Mouse (Mus musculus) erythroid progenitor cell, adult 5-6 weeks (primary cell): ENCODE results near the gene Hacd4. TPM values are rescaled to one million over a fixed set of nuclear protein-coding genes. Genes with fewer than 3 reads are reported as not detected.

ENCODE experiments used
- ATAC-seq: replicated peaks from 2 replicates; pipeline ENCODE4 v1.8.0; 2016; ENCODE audit warnings: moderate number of reproducible peaks, mild to moderate bottlenecking, moderate TSS enrichment, inconsistent platforms; ENCODE audit not compliant: poor library complexity, low FRiP score, severe bottlenecking
- total RNA-seq, 2 experiments: library from RNA; stranded (forward) in 1 of 2; stranded (reverse) in 1 of 2; fragments of 150-400 nt in 1 of 2; fragments of 186-747, 209-891 nt in 1 of 2; gene quantifications; 2 replicates each; pipeline versions ENCODE4 v1.2.3 to v1.2.4; 2015 to 2017; ENCODE audit warnings: low replicate concordance in 2 of 2

The Hacd4 gene
- total RNA-seq (2015; ENCODE audit: low replicate concordance): 4.2 and 10.1 TPM in 2 replicates
- 3.2 and 4.6 TPM in 2 replicates for total RNA-seq (2017; ENCODE audit: low replicate concordance)

- peak; percentile 72; the same call in 1 of the 2 replicates for ATAC-seq
These were observed at the start of gene Hacd4 for GRCm38 (mm10) chr4:88438326-88438989. Hacd4 (minus strand) TSS chr4:88438928.

GRCm38 (mm10) chr4:88488107-88488506, 49.4 kb upstream of the Hacd4 start:
- ATAC-seq: no peak

GRCm38 (mm10) chr4:88480130-88480529, 41.4 kb upstream of the Hacd4 start:
- no peak for ATAC-seq

GRCm38 (mm10) chr4:88478809-88479186, 40.1 kb upstream of the Hacd4 start:
- ATAC-seq: no peak

GRCm38 (mm10) chr4:88478177-88478808, 39.6 kb upstream of the Hacd4 start:
- no peak for ATAC-seq

- ATAC-seq: no peak
These were observed 37.9 kb upstream of the Hacd4 start for GRCm38 (mm10) chr4:88476511-88477210.

GRCm38 (mm10) chr4:88476084-88476483, 37.4 kb upstream of the Hacd4 start:
- no peak for ATAC-seq

GRCm38 (mm10) chr4:88471528-88471927, 32.8 kb upstream of the Hacd4 start:
- no peak for ATAC-seq

- no peak for ATAC-seq
These were observed 25.8 kb upstream of the Hacd4 start for GRCm38 (mm10) chr4:88464574-88464973.

- ATAC-seq: no peak
These were observed 24.4 kb upstream of the Hacd4 start for GRCm38 (mm10) chr4:88462981-88463646.

- ATAC-seq: no peak
These were observed 23.8 kb upstream of the Hacd4 start for GRCm38 (mm10) chr4:88462501-88462900.

- no peak for ATAC-seq
These were observed 22.6 kb upstream of the Hacd4 start for GRCm38 (mm10) chr4:88461315-88461714.

GRCm38 (mm10) chr4:88458673-88459072, 19.9 kb upstream of the Hacd4 start:
- ATAC-seq: no peak

- ATAC-seq: no peak
These were observed 19.4 kb upstream of the Hacd4 start for GRCm38 (mm10) chr4:88458093-88458492.

- ATAC-seq: no peak
These were observed 11.5 kb upstream of the Hacd4 start for GRCm38 (mm10) chr4:88450087-88450765.

- ATAC-seq: no peak
These were observed 10.2 kb upstream of the Hacd4 start for GRCm38 (mm10) chr4:88448976-88449375.

- no peak for ATAC-seq
These were observed 2.1 kb upstream of the Hacd4 start for GRCm38 (mm10) chr4:88440814-88441213.

GRCm38 (mm10) chr4:88439669-88440123, 968 bp upstream of the Hacd4 start:
- ATAC-seq: no peak

- ATAC-seq: no peak
These were observed 232 bp upstream of the Hacd4 start for GRCm38 (mm10) chr4:88438990-88439329.

- ATAC-seq: no peak
These were observed 811 bp downstream of the Hacd4 start for GRCm38 (mm10) chr4:88437917-88438316.
